Mouse (Mus musculus) hindbrain, embryonic 11.5 days (tissue): Measurements from ENCODE around the gene 1110008P14Rik. TPM values are rescaled to one million over a fixed set of nuclear protein-coding genes. Genes with fewer than 3 reads are reported as not detected.

Source experiments
- ATAC-seq: fragments of 200-750 bp; cut with Nextera tagmentation; 2 replicates; pipeline ENCODE4 v1.8.0; 2017; ENCODE audit warnings: mild to moderate bottlenecking, moderate TSS enrichment, moderate library complexity; ENCODE audit not compliant: low FRiP score
- DNase-seq: peaks from one replicate; pipeline ENCODE4 v3.0.0-alpha.2; 2015; ENCODE audit warnings: low spot score
- H3K27ac ChIP-seq: fragments of 300-500 bp; sonication (generic); 2 replicates; pipeline ENCODE4 v1.5.1; 2014; ENCODE audit warnings: mild to moderate bottlenecking, low read depth, low read length
- H3K27me3 ChIP-seq: fragments of 300-500 bp; sonication (generic); 2 replicates; pipeline ENCODE4 v1.6.1; 2014; ENCODE audit warnings: mild to moderate bottlenecking, low read length, moderate library complexity, mixed read lengths; ENCODE audit not compliant: control insufficient read depth, insufficient read depth
- H3K36me3 ChIP-seq: fragments of 300-500 bp; sonication (generic); 2 replicates; pipeline ENCODE4 v1.6.1; 2014; ENCODE audit warnings: mild to moderate bottlenecking, low read length, moderate library complexity, mixed read lengths; ENCODE audit not compliant: control insufficient read depth, insufficient read depth
- H3K4me1 ChIP-seq: fragments of 300-500 bp; sonication (generic); replicated peaks from 2 replicates; pipeline ENCODE4 v1.6.1; 2014; ENCODE audit warnings: low read length, mixed read lengths; ENCODE audit not compliant: control insufficient read depth, insufficient read depth
- H3K4me2 ChIP-seq: fragments of 300-500 bp; sonication (generic); replicated peaks from 2 replicates; pipeline ENCODE4 v1.6.1; 2014; ENCODE audit warnings: mild to moderate bottlenecking, low read depth, low read length
- H3K4me3 ChIP-seq: fragments of 300-500 bp; sonication (generic); 2 replicates; pipeline ENCODE4 v1.5.1; 2014; ENCODE audit warnings: low read depth, low read length
- H3K9ac ChIP-seq: fragments of 300-500 bp; sonication (generic); 2 replicates; pipeline ENCODE4 v1.6.1; 2014; ENCODE audit warnings: low read depth, low read length
- H3K9me3 ChIP-seq: fragments of 300-500 bp; sonication (generic); 2 replicates; pipeline ENCODE4 v1.6.1; 2016; ENCODE audit warnings: low read length; ENCODE audit not compliant: control insufficient read depth
- WGBS: fragments of 180-500 bp; shearing (Covaris S2); extraction: QIAGEN DNeasy Blood & Tissue Kit; methylation state at CpG from one replicate; pipeline ENCODE4 v1.1.7; 2014; 5-methylcytosine and 5-hydroxymethylcytosine counted together
- polyA plus RNA-seq: library from polyadenylated mRNA; unstranded; fragments of >200 nt; fragmentation: Nextera tagmentation; extraction: Ambion mirVana; gene quantifications from 2 replicates; pipeline ENCODE4 v1.2.1, GENCODE M21; 2014

1110008P14Rik gene
- polyA plus RNA-seq, 1 experiment from 2014 or later: 62.7 TPM

- Histone ChIP-seq H3K4me1 (peaks cover 7% of the 10 kb centered on the region), H3K4me3 (peak overlapping the region; percentile 32), H3K9ac (peak overlapping the region; percentile 38), H3K27me3 (no peaks in the 10 kb centered on the region), H3K9me3 (no peaks in the 10 kb centered on the region), H3K27ac (peak overlapping the region; percentile 67), H3K4me2 (peak overlapping the region; percentile 69), H3K36me3 (peaks cover 4% of the 10 kb centered on the region; the same call in 1 of the 2 replicates)
- 3% methylated on average over 14 of the region's 14 CpGs for WGBS
- peak; percentile 84 for ATAC-seq
- DNase-seq: peak; percentile 77
Observed at GRCm38 (mm10) chr2:32423481-32424331, 42.0 kb upstream of the 1110008P14Rik start.

GRCm38 (mm10) chr2:32421851-32422251 is 40.1 kb upstream of the 1110008P14Rik start:
- Histone ChIP-seq H3K27me3 (no peaks in the 10 kb centered on the region), H3K9ac (no peak overlapping the region), H3K4me1 (peaks cover 7% of the 10 kb centered on the region), H3K27ac (no peak overlapping the region), H3K4me3 (no peak overlapping the region), H3K4me2 (no peak overlapping the region), H3K36me3 (peaks cover 6% of the 10 kb centered on the region; the same call in 1 of the 2 replicates), H3K9me3 (no peaks in the 10 kb centered on the region)
- ATAC-seq (no peak), DNase-seq (no peak)
- 95% methylated on average over 6 of the region's 6 CpGs for WGBS

GRCm38 (mm10) chr2:32420647-32421046 is 38.9 kb upstream of the 1110008P14Rik start:
- H3K9ac ChIP-seq: no peak overlapping the region
- peaks cover 7% of the 10 kb centered on the region for H3K4me1 ChIP-seq
- no peaks in the 10 kb centered on the region for H3K9me3 ChIP-seq
- ATAC-seq (no peak), DNase-seq (no peak)
- WGBS: 85% methylated on average over 6 of the region's 6 CpGs
- no peaks in the 10 kb centered on the region for H3K27me3 ChIP-seq
- peaks cover 9% of the 10 kb centered on the region for H3K36me3 ChIP-seq
- H3K4me2 ChIP-seq: no peak overlapping the region
- H3K4me3 ChIP-seq: no peak overlapping the region
- no peak overlapping the region for H3K27ac ChIP-seq

GRCm38 (mm10) chr2:32420066-32420608 is 38.4 kb upstream of the 1110008P14Rik start:
- no peak for DNase-seq
- Histone ChIP-seq H3K27ac (no peak overlapping the region), H3K36me3 (peaks cover 11% of the 10 kb centered on the region)

GRCm38 (mm10) chr2:32419359-32419758 is 37.6 kb upstream of the 1110008P14Rik start:
- Histone ChIP-seq H3K4me1 (peaks cover 7% of the 10 kb centered on the region), H3K4me3 (no peak overlapping the region), H3K27ac (no peak overlapping the region), H3K9ac (no peak overlapping the region), H3K27me3 (no peaks in the 10 kb centered on the region), H3K36me3 (peaks cover 12% of the 10 kb centered on the region), H3K4me2 (no peak overlapping the region), H3K9me3 (no peaks in the 10 kb centered on the region)
- WGBS: 90% methylated on average over 3 of the region's 3 CpGs
- no peak for DNase-seq
- ATAC-seq: no peak

More at GRCm38 (mm10) chr2:32420066-32420608, 38.4 kb upstream of the 1110008P14Rik start:
- Histone ChIP-seq H3K27me3 (no peaks in the 10 kb centered on the region), H3K4me3 (no peak overlapping the region), H3K4me1 (peaks cover 7% of the 10 kb centered on the region), H3K9me3 (no peaks in the 10 kb centered on the region), H3K4me2 (no peak overlapping the region), H3K9ac (no peak overlapping the region)
- WGBS: 91% methylated on average over 12 of the region's 12 CpGs
- no peak for ATAC-seq

- peaks cover 2% of the 10 kb centered on the region for H3K4me1 ChIP-seq
- no peaks in the 10 kb centered on the region for H3K9me3 ChIP-seq
- no peaks in the 10 kb centered on the region for H3K27me3 ChIP-seq
- ATAC-seq (no peak), DNase-seq (no peak)
- H3K4me3 ChIP-seq: no peak overlapping the region
- H3K9ac ChIP-seq: no peak overlapping the region
- H3K36me3 ChIP-seq: peaks cover 12% of the 10 kb centered on the region
- no peak overlapping the region for H3K27ac ChIP-seq
- WGBS: 83% methylated on average over 12 of the region's 12 CpGs
- no peak overlapping the region for H3K4me2 ChIP-seq
Observed at GRCm38 (mm10) chr2:32418430-32419151, 36.9 kb upstream of the 1110008P14Rik start.

- Histone ChIP-seq H3K27ac (no peak overlapping the region), H3K9ac (no peak overlapping the region), H3K4me1 (no peaks in the 10 kb centered on the region), H3K27me3 (no peaks in the 10 kb centered on the region), H3K4me3 (no peak overlapping the region), H3K36me3 (peaks cover 12% of the 10 kb centered on the region), H3K9me3 (no peaks in the 10 kb centered on the region), H3K4me2 (no peak overlapping the region)
- DNase-seq (no peak), ATAC-seq (no peak)
- 96% methylated on average over 8 of the region's 8 CpGs for WGBS
Observed at GRCm38 (mm10) chr2:32417486-32417885, 35.7 kb upstream of the 1110008P14Rik start.

- Histone ChIP-seq H3K27ac (no peak overlapping the region), H3K4me1 (no peaks in the 10 kb centered on the region), H3K4me3 (no peak overlapping the region), H3K27me3 (no peaks in the 10 kb centered on the region), H3K9me3 (no peaks in the 10 kb centered on the region), H3K9ac (no peak overlapping the region), H3K4me2 (no peak overlapping the region), H3K36me3 (peaks cover 12% of the 10 kb centered on the region)
- 88% methylated on average over 2 of the region's 2 CpGs for WGBS
- no peak for DNase-seq
- ATAC-seq: no peak
Observed at GRCm38 (mm10) chr2:32416556-32416955, 34.8 kb upstream of the 1110008P14Rik start.
